Mouse (Mus musculus): ENCODE results near the gene Gm20388. TPM values are rescaled to one million over a fixed set of nuclear protein-coding genes. Genes with fewer than 3 reads are reported as not detected.

Gm20388 gene
- polyA plus RNA-seq, 1 experiment, result 49.7 TPM

DNA sequence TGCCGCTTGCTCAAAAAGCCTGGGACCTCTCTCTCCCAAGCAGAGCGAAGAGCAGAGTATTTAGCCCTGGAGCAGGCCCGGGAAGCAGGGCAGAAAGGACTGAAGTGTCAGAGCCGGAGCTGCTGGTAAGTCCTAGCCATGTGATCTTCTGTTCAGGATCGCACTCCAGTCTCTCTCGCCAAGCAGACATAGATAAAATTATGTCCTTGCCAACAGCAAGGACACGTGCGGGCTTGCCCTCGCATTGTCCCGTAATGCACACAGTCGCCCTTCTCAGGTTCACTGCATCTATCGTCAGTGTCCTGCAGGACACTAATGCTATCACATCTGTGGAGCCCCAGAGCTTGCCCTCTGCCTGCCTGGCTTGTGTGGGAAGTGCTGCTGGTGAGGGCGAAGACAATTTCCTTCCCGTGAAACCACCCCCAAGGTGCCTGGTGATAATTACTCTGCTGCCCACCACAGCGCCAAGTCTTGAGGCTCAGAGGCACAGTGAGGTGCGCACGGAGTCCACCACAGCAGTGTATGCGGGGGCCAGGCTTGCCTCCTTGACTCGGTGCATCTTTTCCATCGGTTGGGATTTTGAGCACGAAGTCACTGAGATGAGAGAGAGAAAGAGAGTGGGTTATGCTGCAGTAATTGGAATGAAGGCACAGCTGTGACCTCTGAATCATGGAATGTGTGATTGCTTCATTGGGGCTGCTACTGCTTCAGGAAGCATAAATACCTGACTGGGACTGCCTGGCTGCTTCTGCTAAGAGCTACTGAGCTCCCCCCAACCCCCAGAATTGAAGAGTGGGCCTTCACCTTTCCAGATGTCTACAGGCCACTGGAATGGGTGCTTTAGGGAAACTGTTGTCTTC lies 4170.1 kb downstream of the Gm20388 start:
- no peaks in the 10 kb centered on the region for H3K36me3 ChIP-seq (ENCODE audit: control insufficient read depth, insufficient read depth, low read length)
- H3K27ac ChIP-seq (ENCODE audit: insufficient read depth, low read depth, low read length), result no peak overlapping the region
- no peaks in the 10 kb centered on the region for H3K4me1 ChIP-seq (ENCODE audit: control insufficient read depth, insufficient read depth, low read length)
- DNase-seq, result no peak
- TF ChIP-seq POLR2A (IDR thresholded peaks at IDR 0.05; ENCODE audit: low read depth, low read length) (no peak), CTCF (conservative IDR thresholded peaks at IDR 0.05; ENCODE audit: insufficient read depth, insufficient read length, low read depth, low read length) (no peak)
- H3K4me3 ChIP-seq (ENCODE audit: insufficient read depth, low read depth, low read length), result no peak overlapping the region
- no peaks in the 10 kb centered on the region for H3K27me3 ChIP-seq (replicated peaks; ENCODE audit: control insufficient read depth, insufficient read depth, low read length)
- 70% methylated on average over 21 of the region's 21 CpGs for WGBS

- no peak for DNase-seq
- H3K4me3 ChIP-seq (ENCODE audit: insufficient read depth, low read depth, low read length), result no peak overlapping the region
- no peak overlapping the region for H3K27ac ChIP-seq (ENCODE audit: insufficient read depth, low read depth, low read length)
- no peaks in the 10 kb centered on the region for H3K36me3 ChIP-seq (ENCODE audit: control insufficient read depth, insufficient read depth, low read length)
- WGBS, result 97% methylated on average over 8 of the region's 8 CpGs
- H3K4me1 ChIP-seq (ENCODE audit: control insufficient read depth, insufficient read depth, low read length), result no peaks in the 10 kb centered on the region
- TF ChIP-seq CTCF (conservative IDR thresholded peaks at IDR 0.05; ENCODE audit: insufficient read depth, insufficient read length, low read depth, low read length) (no peak), POLR2A (IDR thresholded peaks at IDR 0.05; ENCODE audit: low read depth, low read length) (no peak)
- H3K27me3 ChIP-seq (replicated peaks; ENCODE audit: control insufficient read depth, insufficient read depth, low read length), result no peaks in the 10 kb centered on the region
These were observed 4172.0 kb downstream of the Gm20388 start for GRCm38 (mm10) chr8:124082616-124083015.

DNA sequence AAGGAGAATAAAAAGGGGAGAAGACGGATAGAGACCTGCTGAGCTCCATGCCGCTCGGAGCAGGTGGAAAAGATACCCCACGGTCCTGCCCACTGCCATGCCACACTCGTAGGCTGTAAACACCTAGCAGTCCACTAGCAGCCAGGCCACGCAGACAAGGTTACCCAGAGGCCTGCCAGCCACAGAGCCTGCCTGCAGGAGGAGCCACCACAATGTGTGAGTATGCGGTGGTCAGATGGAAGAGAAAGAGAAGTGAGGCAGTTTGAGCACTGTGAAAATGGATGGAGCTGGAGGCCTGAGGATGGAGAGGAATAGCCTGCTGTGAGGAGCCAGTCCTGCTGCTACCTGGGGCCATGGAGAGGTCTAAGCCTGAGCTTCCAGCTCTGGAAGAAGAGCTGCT lies 4173.0 kb downstream of the Gm20388 start:
- WGBS, result 90% methylated on average over 7 of the region's 7 CpGs
- H3K36me3 ChIP-seq (ENCODE audit: control insufficient read depth, insufficient read depth, low read length), result no peaks in the 10 kb centered on the region
- H3K27ac ChIP-seq (ENCODE audit: insufficient read depth, low read depth, low read length), result no peak overlapping the region
- TF ChIP-seq CTCF (conservative IDR thresholded peaks at IDR 0.05; ENCODE audit: insufficient read depth, insufficient read length, low read depth, low read length) (no peak), POLR2A (IDR thresholded peaks at IDR 0.05; ENCODE audit: low read depth, low read length) (no peak)
- no peaks in the 10 kb centered on the region for H3K27me3 ChIP-seq (replicated peaks; ENCODE audit: control insufficient read depth, insufficient read depth, low read length)
- no peak for DNase-seq
- H3K4me1 ChIP-seq (ENCODE audit: control insufficient read depth, insufficient read depth, low read length), result no peaks in the 10 kb centered on the region
- H3K4me3 ChIP-seq (ENCODE audit: insufficient read depth, low read depth, low read length), result no peak overlapping the region

DNA sequence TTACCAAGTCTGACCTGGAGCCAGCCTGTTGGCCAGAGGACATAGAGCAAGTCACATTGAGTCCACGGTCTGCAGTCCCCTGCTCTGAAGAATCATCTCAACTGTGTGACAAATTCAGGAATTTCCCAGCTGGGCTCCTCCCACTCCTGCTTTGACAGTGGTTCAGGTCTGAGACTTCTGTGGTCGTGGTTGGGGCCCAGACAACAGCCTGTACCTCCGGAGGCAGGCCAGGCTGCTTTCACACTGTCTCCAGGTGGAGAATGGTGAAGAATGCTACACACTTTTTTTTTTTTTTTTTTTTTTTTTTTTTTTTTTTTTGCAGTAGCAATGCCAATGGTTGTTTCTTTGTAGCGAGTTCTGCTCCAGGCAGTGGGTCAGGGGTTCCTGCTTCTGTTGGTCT lies 4175.0 kb downstream of the Gm20388 start:
- Histone ChIP-seq H3K36me3 (ENCODE audit: control insufficient read depth, insufficient read depth, low read length) (no peaks in the 10 kb centered on the region), H3K4me1 (ENCODE audit: control insufficient read depth, insufficient read depth, low read length) (no peaks in the 10 kb centered on the region), H3K4me3 (ENCODE audit: insufficient read depth, low read depth, low read length) (no peak overlapping the region), H3K27me3 (replicated peaks; ENCODE audit: control insufficient read depth, insufficient read depth, low read length) (no peaks in the 10 kb centered on the region), H3K27ac (ENCODE audit: insufficient read depth, low read depth, low read length) (no peak overlapping the region)
- WGBS, result 56% methylated on average over 4 of the region's 4 CpGs
- TF ChIP-seq CTCF (conservative IDR thresholded peaks at IDR 0.05; ENCODE audit: insufficient read depth, insufficient read length, low read depth, low read length) (no peak), POLR2A (IDR thresholded peaks at IDR 0.05; ENCODE audit: low read depth, low read length) (no peak)
- no peak for DNase-seq

- Histone ChIP-seq H3K27me3 (replicated peaks; ENCODE audit: control insufficient read depth, insufficient read depth, low read length) (no peaks in the 10 kb centered on the region), H3K4me3 (ENCODE audit: insufficient read depth, low read depth, low read length) (no peak overlapping the region), H3K4me1 (ENCODE audit: control insufficient read depth, insufficient read depth, low read length) (no peaks in the 10 kb centered on the region), H3K27ac (ENCODE audit: insufficient read depth, low read depth, low read length) (no peak overlapping the region), H3K36me3 (ENCODE audit: control insufficient read depth, insufficient read depth, low read length) (no peaks in the 10 kb centered on the region)
- DNase-seq, result no peak
- TF ChIP-seq POLR2A (IDR thresholded peaks at IDR 0.05; ENCODE audit: low read depth, low read length), result no peak
- TF ChIP-seq CTCF (conservative IDR thresholded peaks at IDR 0.05; ENCODE audit: insufficient read depth, insufficient read length, low read depth, low read length), result no peak
- WGBS, result 75% methylated on average over 11 of the region's 11 CpGs
These were observed 4177.5 kb downstream of the Gm20388 start for GRCm38 (mm10) chr8:124088092-124088613.

DNA sequence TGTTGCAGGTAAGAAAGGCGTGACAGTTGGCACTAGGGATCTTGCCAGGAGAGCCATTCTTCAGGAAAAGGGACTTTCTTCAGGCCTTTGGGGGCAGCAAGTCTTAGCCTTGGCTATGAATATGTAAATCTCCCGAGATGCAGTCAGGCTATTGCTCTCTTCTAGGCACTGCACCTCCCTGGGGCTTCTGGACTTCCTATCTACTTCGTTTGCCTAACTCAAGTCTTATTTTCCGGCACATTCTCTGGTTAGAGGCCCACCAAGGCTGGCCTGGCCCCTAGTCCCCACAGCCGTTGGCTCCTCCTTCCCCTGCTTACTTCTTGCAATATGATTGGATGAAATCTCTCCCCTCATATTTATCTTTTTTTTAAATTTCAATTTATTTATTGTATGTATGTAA lies 4178.4 kb downstream of the Gm20388 start:
- TF ChIP-seq POLR2A (IDR thresholded peaks at IDR 0.05; ENCODE audit: low read depth, low read length), result no peak
- TF ChIP-seq CTCF (conservative IDR thresholded peaks at IDR 0.05; ENCODE audit: insufficient read depth, insufficient read length, low read depth, low read length), result no peak
- no peaks in the 10 kb centered on the region for H3K27me3 ChIP-seq (replicated peaks; ENCODE audit: control insufficient read depth, insufficient read depth, low read length)
- no peak for DNase-seq
- H3K27ac ChIP-seq (ENCODE audit: insufficient read depth, low read depth, low read length), result no peak overlapping the region
- 92% methylated on average over 5 of the region's 5 CpGs for WGBS
- no peak overlapping the region for H3K4me3 ChIP-seq (ENCODE audit: insufficient read depth, low read depth, low read length)
- H3K36me3 ChIP-seq (ENCODE audit: control insufficient read depth, insufficient read depth, low read length), result no peaks in the 10 kb centered on the region
- H3K4me1 ChIP-seq (ENCODE audit: control insufficient read depth, insufficient read depth, low read length), result no peaks in the 10 kb centered on the region

DNA sequence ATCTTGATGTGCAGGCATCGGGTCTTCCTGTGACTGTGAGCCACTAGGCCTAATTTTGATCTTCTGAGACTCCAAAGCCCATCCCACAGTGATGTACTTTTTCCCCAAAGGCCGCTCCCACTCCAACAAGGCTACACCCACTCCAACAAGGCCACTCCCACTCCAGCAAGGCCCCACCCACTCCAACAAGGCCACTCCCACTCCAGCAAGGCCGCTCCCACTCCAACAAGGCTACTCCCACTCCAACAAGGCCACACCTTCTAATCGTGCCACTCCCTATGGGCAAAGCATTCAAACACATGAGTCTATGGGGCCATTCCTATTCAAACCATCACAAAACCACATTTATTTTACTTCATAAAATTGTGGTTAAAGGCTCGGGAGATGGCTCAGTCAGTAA lies 4179.8 kb downstream of the Gm20388 start:
- Histone ChIP-seq H3K36me3 (ENCODE audit: control insufficient read depth, insufficient read depth, low read length) (no peaks in the 10 kb centered on the region), H3K27ac (ENCODE audit: insufficient read depth, low read depth, low read length) (no peak overlapping the region), H3K4me3 (ENCODE audit: insufficient read depth, low read depth, low read length) (no peak overlapping the region), H3K27me3 (replicated peaks; ENCODE audit: control insufficient read depth, insufficient read depth, low read length) (no peaks in the 10 kb centered on the region), H3K4me1 (ENCODE audit: control insufficient read depth, insufficient read depth, low read length) (no peaks in the 10 kb centered on the region)
- 95% methylated on average over 5 of the region's 5 CpGs for WGBS
- TF ChIP-seq POLR2A (IDR thresholded peaks at IDR 0.05; ENCODE audit: low read depth, low read length) (no peak), CTCF (conservative IDR thresholded peaks at IDR 0.05; ENCODE audit: insufficient read depth, insufficient read length, low read depth, low read length) (no peak)
- no peak for DNase-seq

Measured in kidney, adult 2 months (tissue).